Mouse (Mus musculus) bone marrow macrophage, adult 2 months (primary cell): ENCODE measurements around the gene Fbxl22.

Experiments used
- CTCF ChIP-seq: IDR thresholded peaks from 2 replicates; pipeline ENCODE4 v1.5.1; 2012; ENCODE audit warnings: low read depth, mild to moderate bottlenecking, low read length, moderate library complexity
- POLR2A ChIP-seq: IDR thresholded peaks from 2 replicates; pipeline ENCODE4 v1.6.1; 2012; ENCODE audit warnings: mild to moderate bottlenecking, low read depth, low read length, borderline replicate concordance

DNA sequence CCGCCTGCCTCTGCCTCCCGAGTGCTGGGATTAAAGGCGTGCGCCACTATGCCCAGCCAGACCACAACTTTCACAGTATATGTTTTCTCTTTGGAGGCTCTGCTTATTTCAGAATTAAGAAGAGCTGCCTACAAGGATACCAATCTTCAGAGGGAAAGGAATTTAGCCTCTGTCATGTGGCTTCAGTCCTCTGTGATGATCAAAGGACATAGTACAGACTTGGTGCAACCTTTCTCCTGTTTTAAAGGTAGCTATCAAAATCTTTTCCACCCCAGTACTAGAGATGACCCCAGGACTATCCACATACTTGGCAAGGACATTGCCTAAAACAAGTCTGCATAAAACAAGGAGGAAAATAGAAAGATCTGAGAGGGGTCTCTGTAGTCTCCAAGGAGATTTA, 44.6 kb upstream of the Fbxl22 start:
- TF ChIP-seq POLR2A (no peak), CTCF (no peak)
